Mouse (Mus musculus): Measurements from ENCODE around the gene Nkain2. TPM values are rescaled to one million over a fixed set of nuclear protein-coding genes. Genes with fewer than 3 reads are reported as not detected.
A peak's percentile ranks its signal among the peaks of the same experiment; 100 is the strongest.

Gene Nkain2
- total RNA-seq, 2 experiments from 2014 or later = not detected

- ATAC-seq (replicated peaks; ENCODE audit: poor library complexity, severe bottlenecking) = peak; percentile 100
These were observed 1147.7 kb downstream of the Nkain2 start for GRCm38 (mm10) chr10:31742443-31743057.

GRCm38 (mm10) chr10:31728036-31728435 is 1162.2 kb downstream of the Nkain2 start:
- no peak for ATAC-seq (replicated peaks; ENCODE audit: poor library complexity, severe bottlenecking)

- ATAC-seq (replicated peaks; ENCODE audit: poor library complexity, severe bottlenecking) = peak; percentile 59
These were observed 1243.0 kb downstream of the Nkain2 start for GRCm38 (mm10) chr10:31647270-31647669.

GRCm38 (mm10) chr10:31646083-31646482 is 1244.2 kb downstream of the Nkain2 start:
- ATAC-seq (replicated peaks; ENCODE audit: poor library complexity, severe bottlenecking) = no peak

Other genes starting within 250 kb of the Nkain2 start
- gene Trdn, start 190.1 kb upstream of the Nkain2 start, total RNA-seq (2014; fragmentation: Nextera tagmentation) = not detected in 2 replicates
- not detected in 2 replicates for gene Trdn, start 190.1 kb upstream of the Nkain2 start, total RNA-seq (2017)